7 mouse cellular contexts compared by ENCODE assay signal in the genomic region with DNA sequence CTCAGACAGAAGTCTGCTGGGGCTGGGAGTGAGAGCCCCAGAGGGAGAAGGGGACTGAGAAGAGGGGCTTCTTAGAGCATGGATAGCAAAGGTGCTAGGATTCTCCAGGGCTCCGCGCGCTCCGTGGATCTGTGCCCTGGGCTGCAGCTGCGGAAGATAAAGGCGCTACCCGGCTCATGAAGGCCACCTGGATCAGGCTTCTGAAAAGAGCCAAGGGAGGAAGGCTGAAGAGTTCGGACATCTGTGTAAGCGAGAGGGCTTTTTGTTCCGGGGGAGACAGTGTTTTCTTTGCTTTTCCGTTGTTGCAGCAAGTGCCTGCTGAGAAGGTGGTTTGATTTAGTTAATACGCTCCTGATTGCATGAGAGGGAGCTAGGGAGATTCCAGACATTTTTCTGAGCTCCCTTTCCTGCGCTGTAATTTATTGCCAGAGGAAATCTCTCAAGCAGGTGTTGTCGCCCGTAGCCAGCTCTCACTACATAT.
DNase-seq lines count a peak whose midpoint lies in the region; ATAC-seq and TF ChIP-seq lines count a peak whose summit lies in the region.

No protein-coding gene starts in this region.

- 5% methylated on average over 15 of the region's 15 CpGs for WGBS in embryonic facial prominence, embryonic 11.5 days
- 17% methylated on average over 15 of the region's 15 CpGs for WGBS in hindbrain, embryonic 15.5 days
- 13% methylated on average over 15 of the region's 15 CpGs for WGBS in midbrain, embryonic 10.5 days
- WGBS in stomach, postnatal 0 days = 13% methylated on average over 15 of the region's 15 CpGs

- H3K4me3 ChIP-seq in embryonic facial prominence, embryonic 11.5 days (ENCODE audit: low read depth, low read length) = peak overlapping the region; percentile 11; the same call in 1 of the 2 replicates
- peak overlapping the region; percentile 41 for H3K4me3 ChIP-seq in hindbrain, embryonic 15.5 days
- H3K4me3 ChIP-seq in midbrain, embryonic 10.5 days = peak overlapping the region; percentile 40
- H3K4me3 ChIP-seq in stomach, postnatal 0 days (ENCODE audit: low read depth, low read length) = peak overlapping the region; percentile 14; the same call in 1 of the 2 replicates

- TF ChIP-seq CTCF in stomach, postnatal 0 days (IDR thresholded peaks at IDR 0.05; ENCODE audit: low read depth) = no peak

- intact Hi-C loops in left cerebral cortex, postnatal 4 days (cut with DNase I) = no loop called here

- no peaks in the 10 kb centered on the region for H3K9me3 ChIP-seq in embryonic facial prominence, embryonic 11.5 days (replicated peaks; ENCODE audit: control insufficient read depth, low read length)
- no peaks in the 10 kb centered on the region for H3K9me3 ChIP-seq in hindbrain, embryonic 15.5 days
- H3K9me3 ChIP-seq in midbrain, embryonic 10.5 days (replicated peaks) = no peaks in the 10 kb centered on the region
- H3K9me3 ChIP-seq in stomach, postnatal 0 days (ENCODE audit: control insufficient read depth, low read length) = no peaks in the 10 kb centered on the region

- H3K4me2 ChIP-seq in embryonic facial prominence, embryonic 11.5 days (ENCODE audit: low read depth, low read length) = peak overlapping the region; percentile 27
- H3K4me2 ChIP-seq in hindbrain, embryonic 15.5 days = peak overlapping the region; percentile 56
- peak overlapping the region; percentile 39 for H3K4me2 ChIP-seq in stomach, postnatal 0 days (replicated peaks; ENCODE audit: low read depth)

- DNase-seq in left cerebral cortex, adult 18-20 months (ENCODE audit: low spot score in 2 of 2) = peak; percentile 25 to 28
- no peak for DNase-seq in left cerebral cortex, postnatal 4 days
- peak; percentile 36 for DNase-seq in embryonic facial prominence, embryonic 11.5 days (ENCODE audit: low spot score)
- peak; percentile 31 for DNase-seq in midbrain, embryonic 10.5 days (ENCODE audit: low spot score)
- peak; percentile 13 for DNase-seq in stomach, postnatal 0 days (ENCODE audit: low spot score)

- H3K9ac ChIP-seq in embryonic facial prominence, embryonic 11.5 days (replicated peaks; ENCODE audit: low read length) = no peak overlapping the region
- H3K9ac ChIP-seq in hindbrain, embryonic 15.5 days = peak overlapping the region; percentile 46
- H3K9ac ChIP-seq in stomach, postnatal 0 days (ENCODE audit: low read length) = no peak overlapping the region

- H3K27ac ChIP-seq in embryonic facial prominence, embryonic 11.5 days (replicated peaks; ENCODE audit: low read depth, low read length) = no peak overlapping the region
- peak overlapping the region; percentile 69 for H3K27ac ChIP-seq in hindbrain, embryonic 15.5 days (replicated peaks)
- peak overlapping the region; percentile 64 for H3K27ac ChIP-seq in midbrain, embryonic 10.5 days (replicated peaks)
- no peak overlapping the region for H3K27ac ChIP-seq in stomach, postnatal 0 days (replicated peaks)

- no peaks in the 10 kb centered on the region for H3K4me1 ChIP-seq in embryonic facial prominence, embryonic 11.5 days (ENCODE audit: control insufficient read depth, insufficient read depth, low read length)
- peaks cover 27% of the 10 kb centered on the region for H3K4me1 ChIP-seq in hindbrain, embryonic 15.5 days (replicated peaks)
- H3K4me1 ChIP-seq in midbrain, embryonic 10.5 days = peaks cover 31% of the 10 kb centered on the region
- H3K4me1 ChIP-seq in stomach, postnatal 0 days (replicated peaks; ENCODE audit: control insufficient read depth, insufficient read depth) = no peaks in the 10 kb centered on the region

- H3K36me3 ChIP-seq in embryonic facial prominence, embryonic 11.5 days (replicated peaks; ENCODE audit: control insufficient read depth, insufficient read depth, low read depth, low read length) = no peaks in the 10 kb centered on the region
- H3K36me3 ChIP-seq in hindbrain, embryonic 15.5 days = no peaks in the 10 kb centered on the region
- H3K36me3 ChIP-seq in midbrain, embryonic 10.5 days = no peaks in the 10 kb centered on the region
- no peaks in the 10 kb centered on the region for H3K36me3 ChIP-seq in stomach, postnatal 0 days (ENCODE audit: control insufficient read depth, insufficient read depth, low read length)

- TF ChIP-seq EP300 in stomach, postnatal 0 days (optimal IDR thresholded peaks at IDR 0.05) = no peak

- H3K27me3 ChIP-seq in embryonic facial prominence, embryonic 11.5 days (ENCODE audit: control insufficient read depth, insufficient read depth, low read length) = no peaks in the 10 kb centered on the region
- no peaks in the 10 kb centered on the region for H3K27me3 ChIP-seq in hindbrain, embryonic 15.5 days
- 0 out of 2 replicates have a peak, but pooled peaks cover 7% of the 10 kb centered on the region for H3K27me3 ChIP-seq in midbrain, embryonic 10.5 days (ENCODE audit: low read depth, poor library complexity, severe bottlenecking)
- H3K27me3 ChIP-seq in stomach, postnatal 0 days (ENCODE audit: control insufficient read depth, insufficient read depth, low read length) = no peaks in the 10 kb centered on the region

- no peak for ATAC-seq in embryonic facial prominence, embryonic 11.5 days (replicated peaks; ENCODE audit: insufficient number of reproducible peaks, low FRiP score, low TSS enrichment, low read depth)
- ATAC-seq in hindbrain, embryonic 15.5 days (ENCODE audit: low FRiP score, low read depth) = peak; percentile 59
- ATAC-seq in stomach, postnatal 0 days (ENCODE audit: low FRiP score, low TSS enrichment) = no peak
- no peak for ATAC-seq in CD4-positive, CD25-positive, alpha-beta regulatory T cell, adult 4 months

Comparison
In these comparisons a context has a peak if more than half of its experiments do, and no peak if none do; other contexts are left out.
1. H3K27ac ChIP-seq: peak in hindbrain, embryonic 15.5 days (single experiment) and midbrain, embryonic 10.5 days (single experiment); none in embryonic facial prominence, embryonic 11.5 days (single experiment) and stomach, postnatal 0 days (single experiment).
2. Peak in every context shown above with its lines, with median percentiles within 50 percentile points of each other: H3K4me2 ChIP-seq and H3K4me3 ChIP-seq.